Mouse (Mus musculus): Measurements from ENCODE around the gene Ppard.
"Not testable (repeated sequence)": the region's sequence is repeated elsewhere in the genome, so short reads cannot be mapped to it uniquely, and the experiment has no call there.

Gene Ppard

DNA sequence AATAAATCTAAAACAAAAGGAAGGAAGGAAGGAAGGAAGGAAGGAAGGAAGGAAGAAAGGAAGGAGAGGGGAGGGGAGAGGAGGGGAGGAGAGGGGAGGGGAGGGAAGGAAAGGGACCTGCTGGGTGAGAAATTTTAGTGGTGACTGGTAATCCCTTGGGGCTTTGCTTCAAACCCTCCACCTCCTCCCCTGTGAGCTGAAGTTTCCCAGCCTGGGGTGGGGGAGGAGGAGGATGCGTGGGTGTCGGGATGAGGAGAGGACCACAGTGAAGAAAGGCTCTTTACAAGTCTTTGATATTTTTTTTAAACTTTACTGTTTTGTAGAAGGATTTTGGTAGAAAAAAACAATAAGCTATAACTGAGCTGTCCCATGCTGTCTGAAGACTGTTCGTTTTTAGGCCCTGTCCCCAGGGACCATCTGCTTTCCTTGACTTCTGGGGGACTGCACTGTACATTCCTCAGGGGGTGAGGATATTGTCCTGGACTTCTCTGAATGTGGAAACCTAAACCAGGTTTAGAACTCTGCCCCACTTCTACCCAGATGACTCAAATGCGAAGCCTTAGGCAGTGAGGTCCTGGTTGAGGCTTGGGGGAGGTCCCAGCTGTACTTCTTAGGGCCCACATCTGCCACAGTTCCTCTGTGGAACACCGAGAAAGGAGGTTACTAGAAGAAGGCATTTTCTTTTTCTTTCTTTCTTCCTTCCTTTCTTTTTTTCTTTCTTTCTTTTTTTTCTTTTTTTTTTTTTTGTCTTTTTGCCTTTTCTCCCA is 79.0 kb downstream of the Ppard start:
- ATAC-seq (ENCODE audit: insufficient number of reproducible peaks, low FRiP score, low TSS enrichment): no peak

GRCm38 (mm10) chr17:28312232-28313211 is 80.0 kb downstream of the Ppard start:
- no peak for ATAC-seq (ENCODE audit: insufficient number of reproducible peaks, low FRiP score, low TSS enrichment)

DNA sequence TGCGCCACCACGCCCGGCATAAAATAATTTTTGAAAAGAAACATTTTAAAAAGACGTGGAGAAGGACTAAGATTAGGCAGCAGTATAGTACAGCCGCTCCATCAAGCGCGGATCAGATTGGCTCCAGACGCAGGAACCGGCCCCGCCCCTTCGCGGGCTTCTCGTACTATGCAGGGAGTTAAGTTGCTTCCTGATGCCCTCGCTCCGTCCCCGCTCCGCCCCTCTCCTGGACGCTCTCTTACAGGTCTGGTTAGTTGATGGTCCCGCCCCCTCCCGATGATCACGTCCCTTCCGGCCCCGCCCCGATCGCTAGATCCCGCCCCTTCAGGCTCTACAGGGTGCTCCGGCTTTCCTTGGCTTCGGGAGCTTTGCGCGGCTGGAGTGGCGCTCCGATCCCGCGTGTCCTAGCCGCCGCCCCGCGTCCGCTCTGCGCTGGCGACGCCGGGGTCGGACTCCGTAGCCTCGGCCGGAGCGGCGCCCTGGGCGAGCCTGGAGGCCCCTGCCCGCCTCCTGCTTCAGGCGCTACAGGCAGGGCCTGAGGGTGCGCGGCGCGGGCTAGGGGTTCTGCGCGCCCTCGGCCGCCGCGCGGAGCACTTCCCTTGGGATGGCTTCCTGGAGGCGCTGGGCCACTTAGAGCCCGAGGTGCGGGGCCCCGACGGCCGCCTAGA is 80.8 kb downstream of the Ppard start, which contains the start of gene Fance:
Gene Fance (plus strand): TSS at position 308 of the 668 bp plus-strand sequence.
- peak; percentile 93 for ATAC-seq (ENCODE audit: insufficient number of reproducible peaks, low FRiP score, low TSS enrichment)

GRCm38 (mm10) chr17:28313880-28314225 is 81.4 kb downstream of the Ppard start:
- no peak for ATAC-seq (ENCODE audit: insufficient number of reproducible peaks, low FRiP score, low TSS enrichment)

GRCm38 (mm10) chr17:28315611-28316160 is 83.2 kb downstream of the Ppard start:
- no peak for ATAC-seq (ENCODE audit: insufficient number of reproducible peaks, low FRiP score, low TSS enrichment)

GRCm38 (mm10) chr17:28316476-28316875 is 84.0 kb downstream of the Ppard start:
- no peak for ATAC-seq (ENCODE audit: insufficient number of reproducible peaks, low FRiP score, low TSS enrichment)

- no peak for ATAC-seq (ENCODE audit: insufficient number of reproducible peaks, low FRiP score, low TSS enrichment)
These were observed 84.6 kb downstream of the Ppard start for GRCm38 (mm10) chr17:28317091-28317490.

DNA sequence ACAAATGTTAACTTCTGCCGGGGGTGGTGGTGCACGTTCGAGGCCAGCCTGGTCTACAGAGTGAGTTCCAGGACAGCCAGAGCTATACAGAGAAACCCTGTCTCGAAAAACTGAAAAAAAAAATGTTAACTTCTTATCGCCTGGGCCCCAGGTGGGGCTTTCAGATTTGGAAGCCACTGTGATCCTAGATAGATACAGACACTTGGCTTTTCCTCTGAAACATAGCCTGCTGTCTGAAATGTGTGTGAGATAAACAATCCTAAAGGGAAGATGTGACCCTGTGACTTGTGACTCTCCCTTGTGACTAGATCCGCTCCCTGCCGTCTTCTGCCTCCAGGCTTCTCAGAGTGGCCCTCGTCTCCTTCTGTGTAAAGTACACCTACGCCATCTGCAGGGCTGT is 85.2 kb downstream of the Ppard start:
- ATAC-seq (ENCODE audit: insufficient number of reproducible peaks, low FRiP score, low TSS enrichment): no peak

DNA sequence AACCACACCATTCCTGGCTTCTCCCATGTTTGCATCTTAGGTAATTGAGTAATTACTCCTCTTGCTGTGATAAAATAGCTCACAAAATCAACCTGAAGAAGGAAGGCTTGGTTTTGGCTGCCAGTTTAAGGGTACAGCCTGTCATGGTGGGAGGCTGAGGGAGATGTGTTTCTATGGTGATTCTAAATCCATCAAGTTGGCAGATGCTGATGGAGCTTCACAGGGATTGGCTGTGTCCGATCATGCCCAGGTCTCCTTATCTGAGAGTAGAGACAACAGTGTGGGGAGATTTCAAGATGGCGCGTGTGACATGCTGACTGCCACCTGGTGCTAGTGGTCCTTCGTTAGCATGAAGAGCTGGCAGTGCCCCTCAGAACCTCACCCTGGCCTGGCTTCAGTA is 89.2 kb downstream of the Ppard start:
- ATAC-seq (ENCODE audit: insufficient number of reproducible peaks, low FRiP score, low TSS enrichment): no peak

DNA sequence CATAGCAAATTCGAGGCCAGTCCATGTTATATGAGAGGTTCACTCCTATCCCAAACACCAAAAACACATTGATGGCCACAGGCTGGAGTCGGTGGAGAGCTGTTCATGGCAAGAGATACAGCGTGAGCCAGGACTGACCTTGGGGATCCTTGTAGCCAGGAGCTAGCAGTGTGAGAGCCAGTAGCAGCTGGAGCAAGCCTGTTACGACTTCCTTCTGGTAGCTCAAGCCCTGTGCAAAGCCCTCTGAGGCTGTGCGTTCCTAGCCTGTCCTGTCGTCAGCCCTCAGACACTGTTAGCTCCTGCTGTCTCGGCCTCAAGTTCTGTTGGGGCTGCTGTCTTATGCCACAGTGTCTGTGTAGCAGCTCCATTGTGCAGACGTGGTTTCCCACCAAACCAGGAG is 91.3 kb downstream of the Ppard start:
- ATAC-seq (ENCODE audit: insufficient number of reproducible peaks, low FRiP score, low TSS enrichment): no peak

DNA sequence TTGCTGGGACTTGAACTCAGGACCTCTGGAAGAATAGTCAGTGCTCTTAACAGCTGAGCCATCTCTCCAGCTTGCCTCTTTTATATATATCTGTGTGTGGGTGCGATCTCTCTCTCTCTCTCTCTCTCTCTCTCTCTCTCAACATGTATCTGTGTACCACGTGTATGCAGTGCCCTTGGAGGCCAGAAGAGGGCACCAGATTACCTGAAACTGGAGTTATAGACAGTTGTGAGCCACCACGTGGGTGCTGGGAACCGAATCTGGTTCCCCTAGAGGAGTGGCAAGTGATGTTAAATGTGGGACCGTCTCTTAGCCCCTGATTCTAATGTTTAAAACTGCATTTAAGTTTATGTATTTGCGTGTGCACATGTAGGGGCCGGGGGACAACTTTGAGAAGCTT is 91.9 kb downstream of the Ppard start:
- not testable (repeated sequence) for ATAC-seq (ENCODE audit: insufficient number of reproducible peaks, low FRiP score, low TSS enrichment)

DNA sequence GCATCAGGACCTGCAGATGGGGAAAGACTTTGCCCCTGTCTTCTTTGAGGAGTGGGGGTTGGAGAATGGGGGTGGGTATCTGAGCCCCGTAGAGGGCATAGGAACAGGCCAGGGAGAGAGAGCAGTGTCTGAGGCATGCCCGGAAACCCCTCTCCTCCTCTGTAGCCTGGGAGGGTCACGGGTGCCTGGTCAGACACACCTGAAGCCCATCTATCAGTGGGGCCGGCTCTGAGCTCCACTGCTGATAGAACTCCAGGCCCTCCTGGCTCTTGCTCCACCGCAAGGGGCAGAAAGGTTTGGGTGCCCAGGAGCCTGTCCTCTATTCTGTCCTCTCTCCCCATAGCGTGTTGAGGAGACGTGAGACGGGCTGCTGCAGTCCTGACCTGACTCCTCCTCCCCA is 93.3 kb downstream of the Ppard start:
- no peak for ATAC-seq (ENCODE audit: insufficient number of reproducible peaks, low FRiP score, low TSS enrichment)

DNA sequence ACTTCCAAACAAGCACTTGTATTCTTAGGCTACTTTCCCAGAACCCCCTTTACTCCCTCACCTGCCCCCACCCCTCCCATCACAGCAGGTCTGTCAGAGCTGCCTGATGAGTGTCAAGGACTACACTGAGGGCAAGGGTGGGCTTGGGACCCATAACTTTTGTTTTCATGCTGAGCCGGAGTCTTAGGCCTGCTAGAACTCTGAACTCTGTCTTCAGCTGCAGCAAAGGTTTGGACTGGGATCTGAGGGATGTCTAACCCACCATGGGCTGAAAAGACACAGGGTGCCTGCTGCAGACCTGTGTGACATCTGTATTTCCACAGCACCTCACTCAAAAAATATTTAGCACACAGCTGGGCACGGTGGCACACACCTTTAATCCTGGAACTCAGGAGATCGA is 94.5 kb downstream of the Ppard start:
- ATAC-seq (ENCODE audit: insufficient number of reproducible peaks, low FRiP score, low TSS enrichment): no peak

DNA sequence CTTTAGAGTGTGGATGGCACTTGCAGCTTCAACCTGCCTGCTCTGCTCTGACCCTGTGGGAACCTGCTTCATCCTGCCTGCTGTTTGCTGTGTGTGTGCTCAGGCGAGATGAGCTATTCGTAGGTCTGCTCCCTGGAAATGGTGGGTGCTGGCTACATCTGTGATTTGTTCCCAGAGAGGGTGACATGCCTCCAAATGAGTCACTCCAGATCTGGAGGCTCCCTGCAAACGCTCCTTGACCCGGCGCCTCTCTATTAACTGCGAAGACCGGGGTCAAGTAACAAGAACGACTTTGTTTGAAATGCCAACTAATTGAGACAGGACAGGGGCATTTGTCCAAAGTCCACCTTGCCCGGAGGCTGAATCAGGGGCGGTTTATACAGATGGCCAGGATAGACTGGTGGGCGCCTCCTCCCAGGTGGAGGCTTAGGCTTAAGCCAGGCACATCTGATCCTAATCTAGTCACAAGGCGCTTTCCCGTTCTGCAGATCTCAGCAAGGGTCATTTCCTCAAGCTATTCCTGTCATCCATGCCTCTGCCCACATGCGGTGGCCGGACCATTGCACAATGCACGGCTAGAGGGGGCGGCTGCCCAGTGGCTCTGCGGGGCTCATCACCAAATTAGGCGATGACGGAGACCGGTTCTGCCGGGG is 95.3 kb downstream of the Ppard start:
- 0 out of 2 replicates have a peak, but pooled peaks have one; percentile 42 for ATAC-seq (ENCODE audit: insufficient number of reproducible peaks, low FRiP score, low TSS enrichment)

DNA sequence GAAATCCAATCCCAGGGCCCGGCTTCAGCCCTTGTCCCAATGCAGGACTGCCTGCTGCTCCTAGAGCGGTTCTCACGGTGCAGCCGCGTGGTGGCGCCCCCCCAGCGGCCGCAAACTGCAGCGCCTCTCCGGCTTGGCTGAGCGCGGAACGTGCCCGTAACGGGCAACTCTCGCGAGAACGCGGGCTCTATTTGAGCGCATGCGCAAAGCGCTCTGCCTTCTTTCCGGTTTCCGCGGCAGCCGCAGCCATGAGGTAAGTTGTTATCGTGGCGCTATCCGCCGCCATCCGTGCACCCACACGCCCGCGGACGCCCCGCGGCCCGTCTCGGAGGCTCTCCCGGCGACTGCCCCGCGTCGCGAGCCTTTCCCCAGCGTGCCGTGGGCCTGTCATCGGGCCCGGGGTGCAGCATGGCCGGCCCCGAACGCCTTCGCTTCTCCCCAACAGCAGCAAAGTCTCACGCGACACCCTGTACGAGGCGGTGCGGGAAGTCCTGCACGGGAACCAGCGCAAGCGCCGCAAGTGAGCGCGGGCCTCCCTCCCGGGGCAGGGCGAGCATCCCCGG is 95.9 kb downstream of the Ppard start, which contains the start of gene Rpl10a:
Gene Rpl10a (plus strand): TSS at position 106 of the 563 bp plus-strand sequence.
- ATAC-seq (ENCODE audit: insufficient number of reproducible peaks, low FRiP score, low TSS enrichment): peak; percentile 92

- no peak for ATAC-seq (ENCODE audit: insufficient number of reproducible peaks, low FRiP score, low TSS enrichment)
These were observed 96.4 kb downstream of the Ppard start for GRCm38 (mm10) chr17:28328946-28329345.

- no peak for ATAC-seq (ENCODE audit: insufficient number of reproducible peaks, low FRiP score, low TSS enrichment)
These were observed 97.2 kb downstream of the Ppard start for GRCm38 (mm10) chr17:28329503-28330231.

DNA sequence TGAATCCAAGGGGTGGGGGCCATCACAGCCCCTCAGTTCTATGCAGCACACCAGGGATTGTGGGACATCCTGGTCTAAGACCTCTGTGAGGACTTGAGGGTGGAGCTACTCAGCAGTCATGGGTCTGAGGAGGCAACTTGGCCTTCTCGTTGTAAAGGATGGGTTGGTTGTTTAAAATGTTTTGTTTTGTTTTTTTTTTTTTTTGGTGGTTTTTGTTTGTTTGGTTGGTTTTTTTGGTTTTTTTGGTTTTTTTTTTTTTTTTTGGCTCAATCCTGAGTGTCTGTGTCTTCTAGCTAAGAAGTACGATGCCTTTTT is 97.7 kb downstream of the Ppard start:
- ATAC-seq (ENCODE audit: insufficient number of reproducible peaks, low FRiP score, low TSS enrichment): no peak

DNA sequence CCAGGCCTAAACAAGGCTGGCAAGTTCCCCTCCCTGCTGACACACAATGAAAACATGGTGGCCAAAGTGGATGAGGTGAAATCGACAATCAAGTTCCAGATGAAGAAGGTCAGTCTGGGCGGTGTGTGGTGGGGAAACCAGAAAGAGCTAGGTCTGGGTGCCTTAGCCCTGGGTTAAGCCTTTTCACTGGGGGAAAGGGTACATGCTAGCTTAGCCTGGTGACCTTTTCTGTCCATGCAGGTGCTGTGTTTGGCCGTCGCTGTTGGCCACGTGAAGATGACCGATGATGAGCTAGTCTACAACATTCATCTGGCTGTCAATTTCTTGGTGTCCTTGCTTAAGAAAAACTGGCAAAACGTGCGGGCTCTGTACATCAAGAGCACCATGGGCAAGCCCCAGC is 98.1 kb downstream of the Ppard start:
- ATAC-seq (ENCODE audit: insufficient number of reproducible peaks, low FRiP score, low TSS enrichment): not testable (repeated sequence)
